Mouse (Mus musculus) embryonic facial prominence, embryonic 11.5 days (tissue): ENCODE data around the gene Pmm2. TPM values are rescaled to one million over a fixed set of nuclear protein-coding genes. Genes with fewer than 3 reads are reported as not detected.
A peak's percentile ranks its signal among the peaks of the same experiment; 100 is the strongest.

Source experiments
- ATAC-seq: fragments of 200-750 bp; cut with Nextera tagmentation; replicated peaks from 2 replicates; pipeline ENCODE4 v1.8.0; 2017; ENCODE audit warnings: low read depth; ENCODE audit not compliant: insufficient number of reproducible peaks, low FRiP score, low TSS enrichment
- DNase-seq: peaks from one replicate; pipeline ENCODE4 v3.0.0-alpha.2; 2015; ENCODE audit warnings: low spot score
- H3K27ac ChIP-seq: fragments of 300-500 bp; sonication (generic); replicated peaks from 2 replicates; pipeline ENCODE4 v1.5.1; 2014; ENCODE audit warnings: mild to moderate bottlenecking, low read depth, low read length, control low read depth
- H3K27me3 ChIP-seq: fragments of 300-500 bp; sonication (generic); 2 replicates; pipeline ENCODE4 v1.6.1; 2014; ENCODE audit warnings: mild to moderate bottlenecking, low read length, moderate library complexity, mixed read lengths; ENCODE audit not compliant: control insufficient read depth, insufficient read depth
- H3K36me3 ChIP-seq: fragments of 300-500 bp; sonication (generic); replicated peaks from 2 replicates; pipeline ENCODE4 v1.6.1; 2014; ENCODE audit warnings: low read depth, mild to moderate bottlenecking, low read length, moderate library complexity, mixed read lengths; ENCODE audit not compliant: control insufficient read depth, insufficient read depth
- H3K4me1 ChIP-seq: fragments of 300-500 bp; sonication (generic); 2 replicates; pipeline ENCODE4 v1.6.1; 2014; ENCODE audit warnings: low read length, mixed read lengths; ENCODE audit not compliant: control insufficient read depth, insufficient read depth
- H3K4me2 ChIP-seq: fragments of 300-500 bp; sonication (generic); 2 replicates; pipeline ENCODE4 v1.6.1; 2014; ENCODE audit warnings: low read depth, mild to moderate bottlenecking, control low read depth, low read length, moderate library complexity
- H3K4me3 ChIP-seq: fragments of 300-500 bp; sonication (generic); 2 replicates; pipeline ENCODE4 v1.5.1; 2014; ENCODE audit warnings: low read depth, low read length, control low read depth
- H3K9ac ChIP-seq: fragments of 300-500 bp; sonication (generic); replicated peaks from 2 replicates; pipeline ENCODE4 v1.6.1; 2014; ENCODE audit warnings: mild to moderate bottlenecking, control low read depth, low read length
- H3K9me3 ChIP-seq: fragments of 300-500 bp; sonication (generic); replicated peaks from 2 replicates; pipeline ENCODE4 v1.6.1; 2016; ENCODE audit warnings: mild to moderate bottlenecking, low read length, inconsistent platforms, mixed read lengths; ENCODE audit not compliant: control insufficient read depth
- WGBS: fragments of 180-500 bp; shearing (Covaris S2); extraction: QIAGEN DNeasy Blood & Tissue Kit; methylation state at CpG from one replicate; pipeline ENCODE4 v1.1.7; 2014; 5-methylcytosine and 5-hydroxymethylcytosine counted together
- polyA plus RNA-seq: library from polyadenylated mRNA; unstranded; fragments of >200 nt; fragmentation: Nextera tagmentation; extraction: Ambion mirVana; gene quantifications from 2 replicates; pipeline ENCODE4 v1.2.1, GENCODE M21; 2014

Pmm2 gene
- 38.7 and 46.8 TPM in 2 replicates for polyA plus RNA-seq

- WGBS: under 1% methylated on average over 59 of the region's 59 CpGs
These were observed at the start of gene Pmm2, which contains the start of gene Tmem186 for GRCm38 (mm10) chr16:8637217-8638051. Pmm2 (plus strand) TSS chr16:8637674. Tmem186 (minus strand) TSS chr16:8637712.

DNA sequence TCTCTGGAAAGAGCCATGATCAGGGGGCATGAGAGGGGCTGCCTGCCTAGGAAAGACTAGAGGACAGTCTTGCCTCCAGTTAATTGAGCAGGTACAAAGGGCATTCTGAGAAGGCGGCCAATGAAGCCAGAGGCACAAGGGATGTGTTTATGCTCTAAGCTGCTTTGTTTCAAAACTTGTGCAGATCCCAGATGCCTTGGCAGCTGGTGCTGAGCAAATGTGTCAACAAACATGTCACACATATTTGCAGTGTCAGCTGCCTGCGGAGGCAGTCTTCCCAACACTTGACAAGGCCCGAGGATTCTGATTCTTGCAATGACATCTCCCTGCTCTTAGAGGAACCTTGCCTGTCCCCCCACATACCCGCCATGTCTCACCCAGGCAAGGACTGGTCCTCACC lies 42.1 kb upstream of the Pmm2 start:
- 67% methylated on average over 4 of the region's 4 CpGs for WGBS
- Histone ChIP-seq H3K4me3 (no peak overlapping the region), H3K36me3 (no peaks in the 10 kb centered on the region), H3K4me1 (no peaks in the 10 kb centered on the region), H3K27me3 (no peaks in the 10 kb centered on the region), H3K9me3 (no peaks in the 10 kb centered on the region), H3K27ac (no peak overlapping the region), H3K4me2 (no peak overlapping the region), H3K9ac (no peak overlapping the region)
- no peak for ATAC-seq
- DNase-seq: no peak

More at GRCm38 (mm10) chr16:8637217-8638051, at the start of gene Pmm2, which contains the start of gene Tmem186:
- Histone ChIP-seq H3K4me3 (peak within 1 kb of the TSS; percentile 60), H3K27ac (peak within 1 kb of the TSS; percentile 66), H3K36me3 (no peaks in the 10 kb centered on the region; the same call in none of the 2 replicates), H3K4me2 (peak within 1 kb of the TSS; percentile 75), H3K4me1 (no peaks in the 10 kb centered on the region), H3K27me3 (no peaks in the 10 kb centered on the region), H3K9ac (peak within 1 kb of the TSS; percentile 83), H3K9me3 (no peaks in the 10 kb centered on the region)
- DNase-seq (peak; percentile 93), ATAC-seq (peak; percentile 84)

GRCm38 (mm10) chr16:8596336-8596735 lies 41.1 kb upstream of the Pmm2 start:
- Histone ChIP-seq H3K27me3 (no peaks in the 10 kb centered on the region), H3K4me1 (no peaks in the 10 kb centered on the region), H3K9me3 (no peaks in the 10 kb centered on the region), H3K36me3 (no peaks in the 10 kb centered on the region), H3K4me2 (no peak overlapping the region), H3K4me3 (no peak overlapping the region), H3K9ac (no peak overlapping the region), H3K27ac (no peak overlapping the region)
- 80% methylated on average over 4 of the region's 4 CpGs for WGBS
- DNase-seq: no peak
- ATAC-seq: no peak

DNA sequence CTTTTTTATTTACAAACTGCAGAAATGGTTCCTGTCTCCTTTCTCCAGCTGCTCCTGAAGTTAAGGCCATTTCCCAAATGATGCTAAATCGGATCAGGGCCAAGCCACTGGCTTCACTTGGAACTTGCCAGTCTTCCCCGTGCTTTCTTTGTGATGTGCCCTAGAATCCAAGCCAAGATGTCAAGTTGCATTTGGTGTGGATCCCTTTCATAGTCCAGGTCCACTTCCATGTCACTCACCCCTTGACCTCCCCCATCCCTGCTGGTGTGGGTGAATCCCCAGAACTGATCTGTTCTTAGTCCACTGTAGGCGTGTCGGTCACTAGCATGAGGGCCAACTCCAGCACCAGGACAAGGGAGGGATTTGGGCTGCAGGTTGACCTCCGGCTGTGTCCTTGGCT lies 40.0 kb upstream of the Pmm2 start:
- Histone ChIP-seq H3K36me3 (no peaks in the 10 kb centered on the region), H3K27me3 (no peaks in the 10 kb centered on the region), H3K4me2 (no peak overlapping the region), H3K4me3 (no peak overlapping the region), H3K9me3 (no peaks in the 10 kb centered on the region), H3K9ac (no peak overlapping the region), H3K4me1 (no peaks in the 10 kb centered on the region), H3K27ac (no peak overlapping the region)
- 79% methylated on average over 5 of the region's 5 CpGs for WGBS
- ATAC-seq: no peak
- DNase-seq: no peak

DNA sequence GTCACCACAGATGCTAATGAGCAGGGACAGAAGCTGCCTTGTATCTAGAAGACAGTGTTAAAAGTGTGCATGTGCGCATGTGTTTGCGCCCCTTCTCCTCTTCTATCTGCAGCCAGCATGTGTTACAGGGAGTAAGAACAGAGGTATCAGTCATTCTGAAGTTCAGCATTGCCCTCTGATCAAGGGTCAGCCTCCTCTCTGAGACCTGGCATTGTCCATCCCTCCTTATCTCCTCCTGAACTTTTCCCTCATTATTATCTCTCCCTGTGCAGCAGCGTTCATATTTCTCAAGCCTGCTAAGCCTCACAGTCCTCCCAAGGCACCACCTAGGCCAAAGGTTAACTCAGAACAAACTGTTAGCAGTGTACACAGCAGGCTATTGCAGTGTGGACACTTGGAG lies 33.7 kb upstream of the Pmm2 start:
- ATAC-seq (no peak), DNase-seq (no peak)
- no peak overlapping the region for H3K4me2 ChIP-seq
- no peak overlapping the region for H3K9ac ChIP-seq
- H3K27ac ChIP-seq: no peak overlapping the region
- H3K9me3 ChIP-seq: no peaks in the 10 kb centered on the region
- H3K4me3 ChIP-seq: no peak overlapping the region
- no peaks in the 10 kb centered on the region for H3K36me3 ChIP-seq
- no peaks in the 10 kb centered on the region for H3K4me1 ChIP-seq
- 86% methylated on average over 3 of the region's 3 CpGs for WGBS
- H3K27me3 ChIP-seq: no peaks in the 10 kb centered on the region

DNA sequence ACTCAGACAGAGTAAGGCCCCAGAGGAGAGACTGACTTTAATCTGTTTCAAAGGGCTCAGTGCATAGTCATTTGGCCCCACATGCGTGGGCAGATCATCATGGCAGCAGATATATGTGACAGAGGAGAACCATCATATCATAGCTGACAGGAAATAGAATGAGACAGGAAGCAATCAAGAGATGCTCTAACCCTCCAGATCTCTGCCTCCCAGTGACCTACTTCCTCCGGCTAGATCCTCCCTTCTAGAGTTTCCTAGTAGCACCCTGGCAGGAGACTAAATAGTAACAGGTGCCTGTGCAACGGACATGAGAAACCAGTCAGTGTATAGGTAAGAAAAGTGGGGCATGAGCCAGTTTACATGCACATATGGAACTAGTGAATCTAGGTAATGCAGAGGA lies 27.1 kb upstream of the Pmm2 start:
- no peaks in the 10 kb centered on the region for H3K27me3 ChIP-seq
- no peak overlapping the region for H3K9ac ChIP-seq
- 37% methylated on average over 3 of the region's 3 CpGs for whole genome bisulfite sequencing

DNA sequence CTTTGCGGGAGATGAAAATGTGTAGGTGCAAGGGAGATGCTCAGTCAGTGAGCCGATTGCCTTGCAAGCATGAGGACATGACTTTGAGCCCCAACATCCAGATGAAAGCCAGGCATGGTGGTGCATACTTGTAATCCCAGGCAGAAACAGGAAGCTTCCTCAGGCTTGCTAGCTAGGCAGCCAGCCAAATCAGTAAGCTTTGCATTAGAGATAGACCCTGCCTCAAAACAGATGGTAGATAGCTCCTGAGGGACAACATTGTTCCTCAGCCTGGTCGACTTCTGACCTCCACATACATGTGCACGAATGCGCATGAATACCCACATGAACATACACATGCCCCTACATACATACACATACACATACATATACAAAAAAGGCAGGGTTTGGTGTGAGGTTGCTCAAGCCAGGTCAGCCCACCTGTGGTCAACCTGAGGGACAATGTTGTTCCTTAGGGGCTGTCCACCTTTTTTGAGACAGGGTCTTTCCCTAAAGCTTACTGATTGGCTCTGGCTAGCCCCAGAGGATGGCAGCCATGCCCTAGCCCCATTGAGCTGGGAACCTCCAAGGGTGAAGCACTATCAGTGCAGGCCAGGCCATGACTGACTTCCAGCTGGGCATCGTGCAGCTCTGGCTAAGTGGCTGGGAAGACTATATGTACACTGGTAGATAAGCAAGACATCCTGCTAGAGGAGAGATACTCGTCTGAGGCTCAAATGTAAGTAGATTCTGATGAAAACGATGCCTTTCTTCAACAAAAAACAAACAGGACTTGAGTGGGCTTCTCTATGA lies 25.1 kb upstream of the Pmm2 start:
- DNase-seq (no peak), ATAC-seq (no peak)
- Histone ChIP-seq H3K27me3 (no peaks in the 10 kb centered on the region), H3K36me3 (no peaks in the 10 kb centered on the region), H3K9me3 (no peaks in the 10 kb centered on the region), H3K27ac (no peak overlapping the region), H3K4me3 (no peak overlapping the region), H3K4me1 (no peaks in the 10 kb centered on the region), H3K9ac (no peak overlapping the region), H3K4me2 (no peak overlapping the region)
- 85% methylated on average over 8 of the region's 8 CpGs for WGBS

More for the DNA sequence above, 27.1 kb upstream of the Pmm2 start:
- H3K4me3 ChIP-seq: no peak overlapping the region
- H3K27ac ChIP-seq: no peak overlapping the region
- no peaks in the 10 kb centered on the region for H3K9me3 ChIP-seq
- H3K4me1 ChIP-seq: no peaks in the 10 kb centered on the region
- no peak overlapping the region for H3K4me2 ChIP-seq
- peak; percentile 16 for DNase-seq
- ATAC-seq: no peak
- no peaks in the 10 kb centered on the region for H3K36me3 ChIP-seq

DNA sequence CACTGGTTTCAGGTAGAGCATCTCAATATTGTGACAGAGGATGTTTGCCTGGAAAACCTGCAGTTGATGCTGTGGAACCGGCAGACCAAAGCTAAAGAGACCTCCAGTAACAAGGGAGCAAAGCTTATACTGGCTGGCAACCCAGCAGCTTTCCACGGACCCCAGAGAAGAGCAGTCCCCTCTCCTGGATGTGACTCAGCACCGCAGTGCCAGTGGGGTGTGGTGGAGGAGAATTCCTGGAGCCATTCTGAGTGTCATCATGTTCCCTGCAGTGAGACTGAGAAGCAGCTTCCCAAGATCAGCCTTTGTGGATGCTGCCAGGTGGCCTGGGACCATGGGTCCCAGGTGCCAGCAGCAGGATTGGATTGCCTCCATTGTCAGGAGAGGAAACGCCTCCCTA lies 24.4 kb upstream of the Pmm2 start:
- Histone ChIP-seq H3K4me3 (no peak overlapping the region), H3K4me2 (no peak overlapping the region), H3K9me3 (no peaks in the 10 kb centered on the region), H3K36me3 (no peaks in the 10 kb centered on the region), H3K27ac (no peak overlapping the region), H3K9ac (no peak overlapping the region), H3K4me1 (no peaks in the 10 kb centered on the region), H3K27me3 (no peaks in the 10 kb centered on the region)
- 77% methylated on average over 4 of the region's 4 CpGs for WGBS
- DNase-seq (no peak), ATAC-seq (no peak)
